Mouse (Mus musculus) B cell, adult 2 months (primary cell): ENCODE measurements around the gene Gal.

ENCODE experiments used
- DNase-seq, 2 experiments: peaks; one replicate each; pipeline ENCODE4 v3.0.0; 2022

Gal gene

GRCm38 (mm10) chr19:3414268-3414733 lies at the start of gene Gal:
Gene Gal, minus strand, starts transcription at chr19:3414544.
- DNase-seq: peak; percentile 15 to 19

- DNase-seq: no peak
Observed at GRCm38 (mm10) chr19:3459986-3460385, 45.6 kb upstream of the Gal start.

- no peak for DNase-seq
Observed at GRCm38 (mm10) chr19:3458331-3459099, 44.2 kb upstream of the Gal start.

- no peak for DNase-seq
Observed at GRCm38 (mm10) chr19:3457700-3458099, 43.4 kb upstream of the Gal start.

- DNase-seq: peak; percentile 21 to 31
Observed at GRCm38 (mm10) chr19:3451649-3452048, 37.3 kb upstream of the Gal start.

- peak; percentile 71 to 73 for DNase-seq
Observed at GRCm38 (mm10) chr19:3451170-3451569, 36.8 kb upstream of the Gal start.

GRCm38 (mm10) chr19:3450714-3451113 lies 36.4 kb upstream of the Gal start:
- DNase-seq: no peak

GRCm38 (mm10) chr19:3449248-3449647 lies 34.9 kb upstream of the Gal start:
- DNase-seq: no peak

- no peak for DNase-seq
Observed at GRCm38 (mm10) chr19:3447348-3447747, 33.0 kb upstream of the Gal start.

- DNase-seq: peak in 1 of 2 experiments; percentile 11
Observed at GRCm38 (mm10) chr19:3441092-3441491, 26.7 kb upstream of the Gal start.

- no peak for DNase-seq
Observed at GRCm38 (mm10) chr19:3440667-3441066, 26.3 kb upstream of the Gal start.

- DNase-seq: no peak
Observed at GRCm38 (mm10) chr19:3437980-3438379, 23.6 kb upstream of the Gal start.

GRCm38 (mm10) chr19:3436840-3437239 lies 22.5 kb upstream of the Gal start:
- DNase-seq: peak; percentile 74 to 75

GRCm38 (mm10) chr19:3435824-3436223 lies 21.5 kb upstream of the Gal start:
- DNase-seq: no peak

- no peak for DNase-seq
Observed at GRCm38 (mm10) chr19:3434641-3435040, 20.3 kb upstream of the Gal start.

- DNase-seq: no peak
Observed at GRCm38 (mm10) chr19:3434124-3434523, 19.8 kb upstream of the Gal start.

- no peak for DNase-seq
Observed at GRCm38 (mm10) chr19:3431969-3432368, 17.6 kb upstream of the Gal start.

GRCm38 (mm10) chr19:3431066-3431465 lies 16.7 kb upstream of the Gal start:
- DNase-seq: peak in 1 of 2 experiments; percentile 9

GRCm38 (mm10) chr19:3429156-3429816 lies 14.9 kb upstream of the Gal start:
- DNase-seq: no peak

GRCm38 (mm10) chr19:3428057-3428830 lies 13.9 kb upstream of the Gal start:
- no peak for DNase-seq

GRCm38 (mm10) chr19:3424214-3424613 lies 9.9 kb upstream of the Gal start:
- DNase-seq: no peak

GRCm38 (mm10) chr19:3422981-3423380 lies 8.6 kb upstream of the Gal start:
- no peak for DNase-seq

GRCm38 (mm10) chr19:3422488-3422887 lies 8.1 kb upstream of the Gal start:
- no peak for DNase-seq
